Mouse (Mus musculus) limb, embryonic 14.5 days (tissue): ENCODE data around the gene Magi1. TPM values are rescaled to one million over a fixed set of nuclear protein-coding genes. Genes with fewer than 3 reads are reported as not detected.

Experiments
- ATAC-seq: fragments of 200-750 bp; cut with Nextera tagmentation; 2 replicates; pipeline ENCODE4 v1.8.0; 2017; ENCODE audit warnings: low read depth, moderate number of reproducible peaks, moderate TSS enrichment; ENCODE audit not compliant: low FRiP score
- DNase-seq: peaks from one replicate; pipeline ENCODE4 v3.0.0-alpha.2; 2015; ENCODE audit warnings: low spot score
- H3K27ac ChIP-seq: fragments of 300-500 bp; sonication (generic); replicated peaks from 2 replicates; pipeline ENCODE4 v1.5.1; 2014; ENCODE audit warnings: low read depth, mild to moderate bottlenecking, low read length, moderate library complexity, mixed read lengths
- H3K27me3 ChIP-seq: fragments of 300-500 bp; sonication (generic); 2 replicates; pipeline ENCODE4 v1.6.1; 2014; ENCODE audit warnings: low read length, mixed read lengths; ENCODE audit not compliant: control insufficient read depth, insufficient read depth
- H3K36me3 ChIP-seq: fragments of 300-500 bp; sonication (generic); 2 replicates; pipeline ENCODE4 v1.6.1; 2014; ENCODE audit warnings: mild to moderate bottlenecking, low read length, moderate library complexity, mixed read lengths; ENCODE audit not compliant: control insufficient read depth, insufficient read depth
- H3K4me1 ChIP-seq: fragments of 300-500 bp; sonication (generic); 2 replicates; pipeline ENCODE4 v1.6.1; 2014; ENCODE audit warnings: antibody characterized with exemption, low read length, mixed read lengths; ENCODE audit not compliant: control insufficient read depth, insufficient read depth
- H3K4me2 ChIP-seq: fragments of 300-500 bp; sonication (generic); replicated peaks from 2 replicates; pipeline ENCODE4 v1.6.1; 2014; ENCODE audit warnings: low read depth, mild to moderate bottlenecking, low read length, moderate library complexity; ENCODE audit not compliant: severe bottlenecking
- H3K4me3 ChIP-seq: fragments of 300-500 bp; sonication (generic); replicated peaks from 2 replicates; pipeline ENCODE4 v1.5.1; 2014; ENCODE audit warnings: low read length
- H3K9ac ChIP-seq: fragments of 300-500 bp; sonication (generic); 2 replicates; pipeline ENCODE4 v1.6.1; 2014; ENCODE audit warnings: mild to moderate bottlenecking, low read depth, low read length, moderate library complexity; ENCODE audit not compliant: severe bottlenecking
- H3K9me3 ChIP-seq: fragments of 300-500 bp; sonication (generic); 2 replicates; pipeline ENCODE4 v1.6.1; 2016; ENCODE audit warnings: low read length; ENCODE audit not compliant: control insufficient read depth
- POLR2A ChIP-seq: fragments of 200-500 bp; IDR thresholded peaks from 2 replicates; pipeline ENCODE4 v1.8.0; 2012; ENCODE audit warnings: inconsistent platforms, mild to moderate bottlenecking, moderate library complexity, borderline replicate concordance; ENCODE audit not compliant: insufficient read depth, insufficient read length; ENCODE audit errors: extremely low read depth
- WGBS: fragments of 180-500 bp; shearing (Covaris S2); extraction: QIAGEN DNeasy Blood & Tissue Kit; methylation state at CpG from one replicate; pipeline ENCODE4 v1.1.7; 2014; 5-methylcytosine and 5-hydroxymethylcytosine counted together
- polyA plus RNA-seq, 2 experiments: library from polyadenylated mRNA; depleted of rRNA in 1 of 2; stranded (reverse) in 1 of 2; unstranded in 1 of 2; fragments of >200 nt; fragmentation: Nextera tagmentation in 1 of 2; extraction: Ambion mirVana in 1 of 2; gene quantifications; 2 replicates each; pipeline versions ENCODE4 v1.2.1 to v1.2.3; 2012 to 2014

Gene Magi1
- polyA plus RNA-seq, 2 experiments, result 9.7 to 15.0 TPM

- Histone ChIP-seq H3K4me2 (no peak overlapping the region), H3K36me3 (no peaks in the 10 kb centered on the region), H3K27me3 (no peaks in the 10 kb centered on the region), H3K4me3 (no peak overlapping the region), H3K4me1 (no peaks in the 10 kb centered on the region), H3K9me3 (no peaks in the 10 kb centered on the region), H3K27ac (no peak overlapping the region), H3K9ac (no peak overlapping the region)
- DNase-seq (no peak), ATAC-seq (no peak)
- 85% methylated on average over 4 of the region's 4 CpGs for WGBS
- TF ChIP-seq POLR2A, result no peak
Measured at GRCm38 (mm10) chr6:93838398-93838797, 445.3 kb downstream of the Magi1 start.

GRCm38 (mm10) chr6:93836585-93836984, 447.1 kb downstream of the Magi1 start:
- no peaks in the 10 kb centered on the region for H3K4me1 ChIP-seq
- TF ChIP-seq POLR2A, result no peak
- ATAC-seq (no peak), DNase-seq (peak; percentile 33)
- H3K9me3 ChIP-seq, result no peaks in the 10 kb centered on the region
- H3K9ac ChIP-seq, result no peak overlapping the region
- H3K4me2 ChIP-seq, result no peak overlapping the region
- 73% methylated on average over 5 of the region's 5 CpGs for WGBS
- no peak overlapping the region for H3K27ac ChIP-seq
- no peaks in the 10 kb centered on the region for H3K27me3 ChIP-seq
- H3K36me3 ChIP-seq, result no peaks in the 10 kb centered on the region
- no peak overlapping the region for H3K4me3 ChIP-seq

GRCm38 (mm10) chr6:93835211-93835610, 448.5 kb downstream of the Magi1 start:
- DNase-seq (no peak), ATAC-seq (no peak)
- no peak overlapping the region for H3K4me3 ChIP-seq
- H3K4me1 ChIP-seq, result no peaks in the 10 kb centered on the region
- no peaks in the 10 kb centered on the region for H3K27me3 ChIP-seq
- 88% methylated on average over 4 of the region's 4 CpGs for WGBS
- TF ChIP-seq POLR2A, result no peak
- no peak overlapping the region for H3K4me2 ChIP-seq
- no peaks in the 10 kb centered on the region for H3K36me3 ChIP-seq
- no peaks in the 10 kb centered on the region for H3K9me3 ChIP-seq
- H3K27ac ChIP-seq, result no peak overlapping the region
- no peak overlapping the region for H3K9ac ChIP-seq

GRCm38 (mm10) chr6:93828262-93828661, 455.5 kb downstream of the Magi1 start:
- Histone ChIP-seq H3K36me3 (no peaks in the 10 kb centered on the region), H3K4me1 (no peaks in the 10 kb centered on the region), H3K9me3 (no peaks in the 10 kb centered on the region), H3K4me3 (no peak overlapping the region), H3K27me3 (no peaks in the 10 kb centered on the region), H3K27ac (no peak overlapping the region), H3K9ac (no peak overlapping the region), H3K4me2 (no peak overlapping the region)
- ATAC-seq (no peak), DNase-seq (no peak)
- 79% methylated on average over 6 of the region's 6 CpGs for WGBS
- no peak for TF ChIP-seq POLR2A

GRCm38 (mm10) chr6:93826875-93827274, 456.8 kb downstream of the Magi1 start:
- Histone ChIP-seq H3K4me1 (peaks cover 9% of the 10 kb centered on the region), H3K36me3 (no peaks in the 10 kb centered on the region), H3K9me3 (no peaks in the 10 kb centered on the region), H3K27me3 (no peaks in the 10 kb centered on the region), H3K4me3 (no peak overlapping the region), H3K27ac (no peak overlapping the region), H3K4me2 (no peak overlapping the region), H3K9ac (no peak overlapping the region)
- ATAC-seq (no peak), DNase-seq (no peak)
- TF ChIP-seq POLR2A, result no peak
- 71% methylated on average over 4 of the region's 4 CpGs for WGBS

GRCm38 (mm10) chr6:93822221-93822897, 461.4 kb downstream of the Magi1 start:
- Histone ChIP-seq H3K9me3 (no peaks in the 10 kb centered on the region), H3K27ac (no peak overlapping the region), H3K4me1 (peaks cover 25% of the 10 kb centered on the region), H3K9ac (no peak overlapping the region), H3K4me2 (no peak overlapping the region), H3K36me3 (no peaks in the 10 kb centered on the region), H3K4me3 (no peak overlapping the region), H3K27me3 (no peaks in the 10 kb centered on the region)
- ATAC-seq (no peak), DNase-seq (peak; percentile 31)
- no peak for TF ChIP-seq POLR2A
- 41% methylated on average over 9 of the region's 9 CpGs for WGBS
